Mouse (Mus musculus) cerebellum, adult 8-10 months (tissue): ENCODE measurements at regions not wholly inside any gene's neighbourhood (a gene's known extent, or its start where the extent isn't known, plus 50 kb on each side); places are given as distances from the start of the nearest gene placed in this dataset.

Source experiments
- DNase-seq: peaks from one replicate; pipeline ENCODE4 v3.0.0; 2022

- no peak for DNase-seq
Measured at GRCm38 (mm10) chr15:36378640-36379039, 628.9 kb downstream of the Zfp706 start.

- no peak for DNase-seq
Measured at GRCm38 (mm10) chr15:36376551-36376950, 631.0 kb downstream of the Zfp706 start.

- DNase-seq = no peak
Measured at GRCm38 (mm10) chr15:36375549-36375885, 632.1 kb downstream of the Zfp706 start.

- DNase-seq = peak; percentile 81
Measured at GRCm38 (mm10) chr15:36374732-36375548, 632.6 kb downstream of the Zfp706 start.

GRCm38 (mm10) chr15:36373900-36374611 lies 633.5 kb downstream of the Zfp706 start:
- DNase-seq = no peak

- DNase-seq = no peak
Measured at GRCm38 (mm10) chr15:36373481-36373880, 634.1 kb downstream of the Zfp706 start.

- no peak for DNase-seq
Measured at GRCm38 (mm10) chr15:36371382-36371781, 636.2 kb downstream of the Zfp706 start.

- no peak for DNase-seq
Measured at GRCm38 (mm10) chr15:36370906-36371305, 636.7 kb downstream of the Zfp706 start.

- DNase-seq = no peak
Measured at GRCm38 (mm10) chr15:36367296-36367695, 640.3 kb downstream of the Zfp706 start.

- no peak for DNase-seq
Measured at GRCm38 (mm10) chr15:36364757-36365156, 642.8 kb downstream of the Zfp706 start.

GRCm38 (mm10) chr15:36364062-36364461 lies 643.5 kb downstream of the Zfp706 start:
- DNase-seq = no peak

GRCm38 (mm10) chr15:36362911-36363565 lies 644.5 kb downstream of the Zfp706 start:
- no peak for DNase-seq

GRCm38 (mm10) chr15:36361522-36362148 lies 645.9 kb downstream of the Zfp706 start:
- no peak for DNase-seq

GRCm38 (mm10) chr15:36360694-36361521 lies 646.7 kb downstream of the Zfp706 start:
- DNase-seq = no peak

- DNase-seq = no peak
Measured at GRCm38 (mm10) chr15:36355851-36356250, 651.7 kb downstream of the Zfp706 start.

GRCm38 (mm10) chr15:36354545-36354944 lies 653.0 kb downstream of the Zfp706 start:
- no peak for DNase-seq

- no peak for DNase-seq
Measured at GRCm38 (mm10) chr15:36353793-36354192, 653.8 kb downstream of the Zfp706 start.

- DNase-seq = no peak
Measured at GRCm38 (mm10) chr15:36352929-36353328, 654.6 kb downstream of the Zfp706 start.

- no peak for DNase-seq
Measured at GRCm38 (mm10) chr15:36351693-36352092, 655.9 kb downstream of the Zfp706 start.

- no peak for DNase-seq
Measured at GRCm38 (mm10) chr15:36348348-36348747, 659.2 kb downstream of the Zfp706 start.

GRCm38 (mm10) chr15:36347333-36347845 lies 660.2 kb downstream of the Zfp706 start:
- no peak for DNase-seq

GRCm38 (mm10) chr15:36346126-36346525 lies 661.4 kb downstream of the Zfp706 start:
- no peak for DNase-seq
